Mouse (Mus musculus) MEL (cell line): ENCODE results near the gene Dcun1d1.

Experiments used
- CTCF ChIP-seq, 3 experiments: IDR thresholded peaks in 2 of 3; conservative IDR thresholded peaks in 1 of 3; 2 replicates each; pipeline ENCODE4 v1.5.1; 2011 to 2012; ENCODE audit warnings: low read length in 3 of 3, low read depth in 2 of 3, mild to moderate bottlenecking in 2 of 3, improper control_type of control experiment in 1 of 3, inconsistent platforms in 1 of 3, mixed read lengths in 1 of 3, moderate library complexity in 1 of 3; ENCODE audit not compliant: control insufficient read depth in 1 of 3, insufficient read depth in 1 of 3, poor library complexity in 1 of 3, severe bottlenecking in 1 of 3
- EP300 ChIP-seq, 2 experiments: IDR thresholded peaks; 2 replicates each; pipeline ENCODE4 v1.6.1; 2011; ENCODE audit warnings: improper control_type of control experiment in 2 of 2, low read length in 2 of 2, low read depth in 1 of 2, mild to moderate bottlenecking in 1 of 2
- GATA1 ChIP-seq: IDR thresholded peaks from 2 replicates; pipeline ENCODE4 v1.6.1; 2011; ENCODE audit warnings: low read depth, low read length, improper control_type of control experiment
- KAT2A ChIP-seq: conservative IDR thresholded peaks from 2 replicates; pipeline ENCODE4 v1.6.1; 2012; ENCODE audit warnings: low read depth, low read length, improper control_type of control experiment, inconsistent platforms
- MAZ ChIP-seq: IDR thresholded peaks from 2 replicates; pipeline ENCODE4 v1.6.1; 2012; ENCODE audit warnings: low read depth, mild to moderate bottlenecking, inconsistent platforms, low read length, improper control_type of control experiment
- POLR2A ChIP-seq, 2 experiments: IDR thresholded peaks; 2 replicates each; pipeline ENCODE4 v1.6.1; 2011 to 2012; ENCODE audit warnings: low read length in 2 of 2, mild to moderate bottlenecking in 2 of 2, control low read depth in 1 of 2, improper control_type of control experiment in 1 of 2, low read depth in 1 of 2, moderate library complexity in 1 of 2; ENCODE audit not compliant: control insufficient read depth in 1 of 2, insufficient read depth in 1 of 2, poor library complexity in 1 of 2
- RCOR1 ChIP-seq: IDR thresholded peaks from 2 replicates; pipeline ENCODE4 v1.6.1; 2012; ENCODE audit warnings: low read depth, mild to moderate bottlenecking, inconsistent platforms, low read length, improper control_type of control experiment
- USF2 ChIP-seq, 2 experiments: IDR thresholded peaks; 2 replicates each; pipeline ENCODE4 v1.6.1; 2011 to 2012; ENCODE audit warnings: improper control_type of control experiment in 2 of 2, low read length in 2 of 2, borderline replicate concordance in 1 of 2, inconsistent platforms in 1 of 2, low read depth in 1 of 2, mild to moderate bottlenecking in 1 of 2; ENCODE audit not compliant: insufficient read depth in 1 of 2
- ZNF384 ChIP-seq: IDR thresholded peaks from 2 replicates; pipeline ENCODE4 v1.6.1; 2012; ENCODE audit warnings: low read depth, mild to moderate bottlenecking, inconsistent platforms, low read length, improper control_type of control experiment

GRCm38 (mm10) chr3:35964928-35965327, 27.7 kb upstream of the Dcun1d1 start:
- TF ChIP-seq GATA1 (no peak), CTCF (IDR thresholded peaks at IDR 0.05 in 2 of 3, conservative IDR thresholded peaks at IDR 0.05 in 1 of 3; ENCODE audit: control insufficient read depth in 1 of 3, insufficient read depth in 1 of 3, low read depth in 2 of 3, low read length in 3 of 3, poor library complexity in 1 of 3, severe bottlenecking in 1 of 3) (no peak), EP300 (IDR thresholded peaks at IDR 0.05; ENCODE audit: low read depth in 1 of 2, low read length in 2 of 2) (peak in 1 of 2 experiments; percentile 38; a peak in 2 of 4 replicates), KAT2A (no peak), MAZ (no peak), POLR2A (IDR thresholded peaks at IDR 0.05; ENCODE audit: control insufficient read depth in 1 of 2, insufficient read depth in 1 of 2, low read depth in 1 of 2, low read length in 2 of 2, poor library complexity in 1 of 2) (no peak), ZNF384 (no peak), RCOR1 (no peak), USF2 (IDR thresholded peaks at IDR 0.05; ENCODE audit: borderline replicate concordance in 1 of 2, insufficient read depth in 1 of 2, low read depth in 1 of 2, low read length in 2 of 2) (no peak)
